Mouse (Mus musculus): Measurements from ENCODE around the gene Il12rb1.
A peak's percentile ranks its signal among the peaks of the same experiment; 100 is the strongest.
"Not testable (repeated sequence)": the region's sequence is repeated elsewhere in the genome, so short reads cannot be mapped to it uniquely, and the experiment has no call there.

The Il12rb1 gene

GRCm38 (mm10) chr8:70800648-70801047, 7.6 kb upstream of the Il12rb1 start:
- DNase-seq (ENCODE audit: low spot score in 2 of 2) = peak in 1 of 2 experiments; percentile 67

GRCm38 (mm10) chr8:70801156-70801555, 7.1 kb upstream of the Il12rb1 start:
- peak in 1 of 2 experiments; percentile 82 for DNase-seq (ENCODE audit: low spot score in 2 of 2)

- DNase-seq (ENCODE audit: low spot score in 2 of 2) = no peak
Measured at GRCm38 (mm10) chr8:70801830-70802229, 6.4 kb upstream of the Il12rb1 start.

- no peak for DNase-seq (ENCODE audit: low spot score in 2 of 2)
Measured at GRCm38 (mm10) chr8:70802786-70803510, 5.3 kb upstream of the Il12rb1 start.

GRCm38 (mm10) chr8:70803761-70804480, 4.3 kb upstream of the Il12rb1 start:
- peak in 1 of 2 experiments; percentile 80 for DNase-seq (ENCODE audit: low spot score in 2 of 2)

- DNase-seq (ENCODE audit: low spot score in 2 of 2) = peak in 1 of 2 experiments; percentile 82
Measured at GRCm38 (mm10) chr8:70804481-70805206, 3.6 kb upstream of the Il12rb1 start, which contains the start of gene Mast3. Mast3 (minus strand) TSS chr8:70805054.

- DNase-seq (ENCODE audit: low spot score in 2 of 2) = no peak
Measured at GRCm38 (mm10) chr8:70806541-70806940, 1.7 kb upstream of the Il12rb1 start.

- no peak for DNase-seq (ENCODE audit: low spot score in 2 of 2)
Measured at GRCm38 (mm10) chr8:70807304-70807703, 945 bp upstream of the Il12rb1 start.

- DNase-seq (ENCODE audit: low spot score in 2 of 2) = no peak
Measured at GRCm38 (mm10) chr8:70808955-70809701, 879 bp downstream of the Il12rb1 start.

- no peak for DNase-seq (ENCODE audit: low spot score in 2 of 2)
Measured at GRCm38 (mm10) chr8:70810962-70811680, 2.9 kb downstream of the Il12rb1 start.

- no peak for DNase-seq (ENCODE audit: low spot score in 2 of 2)
Measured at GRCm38 (mm10) chr8:70812055-70812454, 3.8 kb downstream of the Il12rb1 start.

- DNase-seq (ENCODE audit: low spot score in 2 of 2) = no peak
Measured at GRCm38 (mm10) chr8:70812885-70813284, 4.6 kb downstream of the Il12rb1 start.

- no peak for DNase-seq (ENCODE audit: low spot score in 2 of 2)
Measured at GRCm38 (mm10) chr8:70816679-70817078, 8.4 kb downstream of the Il12rb1 start.

- DNase-seq (ENCODE audit: low spot score in 2 of 2) = no peak
Measured at GRCm38 (mm10) chr8:70820101-70820935, 12.1 kb downstream of the Il12rb1 start.

- DNase-seq (ENCODE audit: low spot score in 2 of 2) = no peak
Measured at GRCm38 (mm10) chr8:70821399-70821962, 13.2 kb downstream of the Il12rb1 start.

GRCm38 (mm10) chr8:70821992-70822391, 13.7 kb downstream of the Il12rb1 start:
- no peak for DNase-seq (ENCODE audit: low spot score in 2 of 2)

GRCm38 (mm10) chr8:70822594-70822993, 14.3 kb downstream of the Il12rb1 start:
- DNase-seq (ENCODE audit: low spot score in 2 of 2) = not testable (repeated sequence)

GRCm38 (mm10) chr8:70823802-70824201, 15.6 kb downstream of the Il12rb1 start:
- no peak for DNase-seq (ENCODE audit: low spot score in 2 of 2)

- DNase-seq (ENCODE audit: low spot score in 2 of 2) = no peak
Measured at GRCm38 (mm10) chr8:70825816-70826215, 17.6 kb downstream of the Il12rb1 start.

GRCm38 (mm10) chr8:70827010-70827409, 18.8 kb downstream of the Il12rb1 start:
- no peak for DNase-seq (ENCODE audit: low spot score in 2 of 2)

Measured in left cerebral cortex, adult 9 months (tissue).